Mouse (Mus musculus) brain, embryonic 14.5 days (tissue): ENCODE measurements at regions not wholly inside any gene's neighbourhood (a gene's known extent, or its start where the extent isn't known, plus 50 kb on each side); places are given as distances from the start of the nearest gene placed in this dataset.

Source experiments
- CTCF ChIP-seq: fragments of 200-500 bp; IDR thresholded peaks from 2 replicates; pipeline ENCODE4 v1.5.1; 2012; ENCODE audit warnings: inconsistent platforms, mild to moderate bottlenecking, moderate library complexity, borderline replicate concordance; ENCODE audit not compliant: insufficient read depth, insufficient read length; ENCODE audit errors: extremely low read depth
- POLR2A ChIP-seq: fragments of 200-500 bp; IDR thresholded peaks from 2 replicates; pipeline ENCODE4 v1.6.1; 2012; ENCODE audit warnings: mild to moderate bottlenecking, inconsistent platforms, borderline replicate concordance; ENCODE audit not compliant: poor library complexity, insufficient read depth, insufficient read length, severe bottlenecking; ENCODE audit errors: extremely low read depth

GRCm38 (mm10) chr10:14860126-14860638 is 142.2 kb upstream of the Gje1 start:
- TF ChIP-seq POLR2A (no peak), CTCF (no peak)
